Mouse (Mus musculus) thymus, postnatal 14 days (tissue): ENCODE measurements around the gene Fbxo28.

Experiments used
- DNase-seq: peaks from one replicate; pipeline ENCODE4 v3.0.0; 2021

Fbxo28 gene

GRCm38 (mm10) chr1:182340821-182341781, at the start of gene Fbxo28:
Fbxo28 (minus strand) TSS chr1:182341629.
- peak; percentile 89 for DNase-seq

GRCm38 (mm10) chr1:182388729-182389128, 47.3 kb upstream of the Fbxo28 start:
- DNase-seq: no peak

GRCm38 (mm10) chr1:182386449-182386848, 45.0 kb upstream of the Fbxo28 start:
- no peak for DNase-seq

- DNase-seq: no peak
Observed at GRCm38 (mm10) chr1:182383096-182383495, 41.7 kb upstream of the Fbxo28 start.

GRCm38 (mm10) chr1:182381327-182381726, 39.9 kb upstream of the Fbxo28 start:
- DNase-seq: peak; percentile 48

GRCm38 (mm10) chr1:182380683-182381082, 39.3 kb upstream of the Fbxo28 start:
- no peak for DNase-seq

- DNase-seq: no peak
Observed at GRCm38 (mm10) chr1:182378876-182379275, 37.4 kb upstream of the Fbxo28 start.

GRCm38 (mm10) chr1:182378205-182378835, 36.9 kb upstream of the Fbxo28 start:
- DNase-seq: no peak

GRCm38 (mm10) chr1:182377519-182377918, 36.1 kb upstream of the Fbxo28 start:
- DNase-seq: no peak

GRCm38 (mm10) chr1:182376826-182377225, 35.4 kb upstream of the Fbxo28 start:
- no peak for DNase-seq

GRCm38 (mm10) chr1:182376221-182376620, 34.8 kb upstream of the Fbxo28 start:
- DNase-seq: no peak

- no peak for DNase-seq
Observed at GRCm38 (mm10) chr1:182371891-182372290, 30.5 kb upstream of the Fbxo28 start.

GRCm38 (mm10) chr1:182369435-182369834, 28.0 kb upstream of the Fbxo28 start:
- no peak for DNase-seq

- DNase-seq: no peak
Observed at GRCm38 (mm10) chr1:182368782-182369181, 27.4 kb upstream of the Fbxo28 start.

GRCm38 (mm10) chr1:182368309-182368708, 26.9 kb upstream of the Fbxo28 start:
- no peak for DNase-seq

- DNase-seq: no peak
Observed at GRCm38 (mm10) chr1:182363683-182364404, 22.4 kb upstream of the Fbxo28 start.

- no peak for DNase-seq
Observed at GRCm38 (mm10) chr1:182362703-182363102, 21.3 kb upstream of the Fbxo28 start.

GRCm38 (mm10) chr1:182358133-182358532, 16.7 kb upstream of the Fbxo28 start:
- DNase-seq: peak; percentile 56

- DNase-seq: peak; percentile 82
Observed at GRCm38 (mm10) chr1:182354504-182355147, 13.2 kb upstream of the Fbxo28 start.

GRCm38 (mm10) chr1:182349557-182349956, 8.1 kb upstream of the Fbxo28 start:
- no peak for DNase-seq

- DNase-seq: peak; percentile 25
Observed at GRCm38 (mm10) chr1:182346491-182346890, 5.1 kb upstream of the Fbxo28 start.

- no peak for DNase-seq
Observed at GRCm38 (mm10) chr1:182345857-182346256, 4.4 kb upstream of the Fbxo28 start.

GRCm38 (mm10) chr1:182341993-182342392, 564 bp upstream of the Fbxo28 start:
- no peak for DNase-seq
